Mouse (Mus musculus) midbrain, embryonic 11.5 days (tissue): ENCODE results near the gene Lix1. TPM values are rescaled to one million over a fixed set of nuclear protein-coding genes. Genes with fewer than 3 reads are reported as not detected.

Experiments
- ATAC-seq: fragments of 200-750 bp; cut with Nextera tagmentation; 2 replicates; pipeline ENCODE4 v1.8.0; 2017; ENCODE audit warnings: moderate TSS enrichment, moderate library complexity; ENCODE audit not compliant: low FRiP score
- DNase-seq: peaks from one replicate; pipeline ENCODE4 v3.0.0; 2015; ENCODE audit warnings: low spot score; ENCODE audit errors: missing footprints
- H3K27ac ChIP-seq: fragments of 300-500 bp; sonication (generic); 2 replicates; pipeline ENCODE4 v1.5.1; 2014; ENCODE audit warnings: low read depth, low read length
- H3K27me3 ChIP-seq: fragments of 300-500 bp; sonication (generic); 2 replicates; pipeline ENCODE4 v1.6.1; 2014; ENCODE audit warnings: mild to moderate bottlenecking, low read length, moderate library complexity, mixed read lengths; ENCODE audit not compliant: control insufficient read depth, insufficient read depth
- H3K36me3 ChIP-seq: fragments of 300-500 bp; sonication (generic); 2 replicates; pipeline ENCODE4 v1.6.1; 2014; ENCODE audit warnings: mild to moderate bottlenecking, low read length, moderate library complexity, mixed read lengths; ENCODE audit not compliant: control insufficient read depth, insufficient read depth
- H3K4me1 ChIP-seq: fragments of 300-500 bp; sonication (generic); 2 replicates; pipeline ENCODE4 v1.6.1; 2014; ENCODE audit warnings: low read length; ENCODE audit not compliant: control insufficient read depth, insufficient read depth
- H3K4me2 ChIP-seq: fragments of 300-500 bp; sonication (generic); 2 replicates; pipeline ENCODE4 v1.6.1; 2014; ENCODE audit warnings: mild to moderate bottlenecking, moderate library complexity
- H3K4me3 ChIP-seq: fragments of 300-500 bp; sonication (generic); 2 replicates; pipeline ENCODE4 v1.5.1; 2014; ENCODE audit warnings: low read depth, low read length
- H3K9ac ChIP-seq: fragments of 300-500 bp; sonication (generic); 2 replicates; pipeline ENCODE4 v1.6.1; 2014; ENCODE audit warnings: low read length
- H3K9me3 ChIP-seq: fragments of 300-500 bp; sonication (generic); 2 replicates; pipeline ENCODE4 v1.6.1; 2016; ENCODE audit warnings: low read length; ENCODE audit not compliant: control insufficient read depth
- WGBS: fragments of 180-500 bp; shearing (Covaris S2); extraction: QIAGEN DNeasy Blood & Tissue Kit; methylation state at CpG from one replicate; pipeline ENCODE4 v1.1.7; 2014; 5-methylcytosine and 5-hydroxymethylcytosine counted together
- polyA plus RNA-seq: library from polyadenylated mRNA; unstranded; fragments of >200 nt; fragmentation: Nextera tagmentation; extraction: Ambion mirVana; gene quantifications from 2 replicates; pipeline ENCODE4 v1.2.1, GENCODE M21; 2014

Gene Lix1
- polyA plus RNA-seq, 1 experiment from 2014 or later: 46.9 TPM

GRCm38 (mm10) chr17:17392863-17393262 is 9.6 kb upstream of the Lix1 start:
- no peak for ATAC-seq
- 66% methylated on average over 7 of the region's 7 CpGs for WGBS
- Histone ChIP-seq H3K4me1 (no peaks in the 10 kb centered on the region), H3K9me3 (no peaks in the 10 kb centered on the region), H3K4me2 (no peak overlapping the region), H3K27ac (no peak overlapping the region), H3K9ac (no peak overlapping the region), H3K4me3 (no peak overlapping the region), H3K36me3 (peaks cover 3% of the 10 kb centered on the region; the same call in 1 of the 2 replicates), H3K27me3 (no peaks in the 10 kb centered on the region)
- DNase-seq: no peak

DNA sequence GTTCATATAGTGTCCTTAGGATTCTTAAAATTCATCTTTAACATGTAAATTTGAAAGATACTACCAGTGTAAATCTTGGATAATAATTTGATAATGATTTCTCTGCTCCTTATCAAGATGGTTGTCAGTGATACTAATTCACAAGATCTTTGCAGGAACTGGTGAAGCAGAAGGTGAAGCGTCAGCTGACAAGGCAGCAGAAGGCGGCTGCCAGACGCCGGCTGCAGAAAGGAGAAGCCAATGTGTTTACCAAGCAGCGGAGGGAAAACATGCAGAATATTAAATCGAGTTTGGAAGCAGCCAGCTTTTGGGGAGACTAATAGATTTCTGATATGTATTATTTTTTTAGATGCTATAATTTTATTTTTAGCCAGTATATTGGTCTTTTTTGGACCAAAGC is 9.2 kb upstream of the Lix1 start:
- Histone ChIP-seq H3K4me3 (no peak overlapping the region), H3K4me1 (no peaks in the 10 kb centered on the region), H3K4me2 (no peak overlapping the region), H3K9ac (no peak overlapping the region), H3K27ac (no peak overlapping the region), H3K9me3 (no peaks in the 10 kb centered on the region), H3K36me3 (peaks cover 3% of the 10 kb centered on the region; the same call in 1 of the 2 replicates), H3K27me3 (no peaks in the 10 kb centered on the region)
- WGBS: 92% methylated on average over 6 of the region's 6 CpGs
- DNase-seq (no peak), ATAC-seq (no peak)

- WGBS: 34% methylated on average over 4 of the region's 4 CpGs
- no peaks in the 10 kb centered on the region for H3K4me1 ChIP-seq
- no peaks in the 10 kb centered on the region for H3K27me3 ChIP-seq
- peaks cover 3% of the 10 kb centered on the region; the same call in 1 of the 2 replicates for H3K36me3 ChIP-seq
- no peak overlapping the region for H3K4me3 ChIP-seq
- no peak overlapping the region for H3K9ac ChIP-seq
- no peaks in the 10 kb centered on the region for H3K9me3 ChIP-seq
- peak; percentile 59; the same call in 1 of the 2 replicates for ATAC-seq
- H3K27ac ChIP-seq: no peak overlapping the region
- H3K4me2 ChIP-seq: no peak overlapping the region
- peak; percentile 95 for DNase-seq
Measured at GRCm38 (mm10) chr17:17394336-17394735, 8.1 kb upstream of the Lix1 start.

DNA sequence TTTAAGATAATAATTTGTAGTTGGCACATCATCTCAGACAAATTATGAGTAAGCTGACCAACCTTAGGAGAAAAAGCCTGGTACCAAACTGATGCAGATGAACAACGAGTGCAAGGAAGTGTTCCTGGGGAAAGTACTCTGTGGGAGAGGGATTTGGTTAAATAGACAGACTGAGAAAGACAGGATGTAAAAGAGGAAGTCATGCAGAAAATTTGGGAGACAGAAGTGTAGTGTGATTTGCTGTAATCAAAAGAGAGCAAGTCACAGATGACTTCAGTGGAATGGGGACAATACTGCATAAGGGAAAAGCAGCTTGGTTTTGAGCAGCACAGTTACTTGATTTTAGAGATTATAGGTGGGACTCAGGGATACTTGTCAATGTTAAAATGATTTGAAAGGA is 5.6 kb upstream of the Lix1 start:
- Histone ChIP-seq H3K27me3 (no peaks in the 10 kb centered on the region; the same call in 1 of the 2 replicates), H3K4me3 (no peak overlapping the region), H3K9ac (no peak overlapping the region), H3K36me3 (no peaks in the 10 kb centered on the region; the same call in 1 of the 2 replicates), H3K9me3 (no peaks in the 10 kb centered on the region), H3K4me2 (no peak overlapping the region), H3K27ac (no peak overlapping the region), H3K4me1 (no peaks in the 10 kb centered on the region)
- ATAC-seq: peak; percentile 31
- 9% methylated on average over 1 of the region's 1 CpGs for WGBS
- no peak for DNase-seq

DNA sequence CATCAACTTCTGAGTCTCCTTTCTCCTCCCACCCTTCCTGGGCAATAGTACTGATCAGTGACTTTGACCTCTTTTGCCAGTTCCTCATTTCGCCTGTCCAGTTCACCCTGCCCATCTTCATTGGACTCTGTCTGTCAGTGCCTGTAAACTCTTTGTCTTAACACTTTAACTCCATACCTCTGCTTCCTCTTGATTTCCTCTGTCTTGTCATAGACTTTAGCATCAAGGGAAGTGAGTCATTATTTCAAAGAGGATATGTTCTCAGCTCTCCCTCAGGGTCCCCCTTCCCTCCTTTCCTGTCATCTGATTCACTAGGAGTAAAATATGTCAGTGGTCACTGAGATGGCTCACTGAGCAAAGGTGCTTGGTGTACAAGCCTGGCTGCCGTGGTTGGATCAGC is 3.8 kb upstream of the Lix1 start:
- no peaks in the 10 kb centered on the region for H3K9me3 ChIP-seq
- H3K27me3 ChIP-seq: no peaks in the 10 kb centered on the region; the same call in 1 of the 2 replicates
- no peaks in the 10 kb centered on the region for H3K36me3 ChIP-seq
- no peak overlapping the region for H3K9ac ChIP-seq
- no peak overlapping the region for H3K4me3 ChIP-seq
- ATAC-seq: no peak
- H3K4me2 ChIP-seq: no peak overlapping the region
- H3K27ac ChIP-seq: no peak overlapping the region
- DNase-seq: no peak
- WGBS: 88% methylated on average over 2 of the region's 2 CpGs
- H3K4me1 ChIP-seq: peaks cover 5% of the 10 kb centered on the region; the same call in 1 of the 2 replicates

- Histone ChIP-seq H3K4me1 (peaks cover 10% of the 10 kb centered on the region), H3K4me3 (peak overlapping the region; percentile 38), H3K27ac (peak overlapping the region; percentile 17; the same call in 1 of the 2 replicates), H3K36me3 (no peaks in the 10 kb centered on the region), H3K9ac (peak overlapping the region; percentile 24; the same call in 1 of the 2 replicates), H3K9me3 (no peaks in the 10 kb centered on the region), H3K27me3 (no peaks in the 10 kb centered on the region; the same call in 1 of the 2 replicates), H3K4me2 (peak overlapping the region; percentile 49)
- WGBS: 11% methylated on average over 5 of the region's 5 CpGs
- DNase-seq (peak; percentile 86), ATAC-seq (peak; percentile 38)
Measured at GRCm38 (mm10) chr17:17403038-17403437, 566 bp downstream of the Lix1 start.

DNA sequence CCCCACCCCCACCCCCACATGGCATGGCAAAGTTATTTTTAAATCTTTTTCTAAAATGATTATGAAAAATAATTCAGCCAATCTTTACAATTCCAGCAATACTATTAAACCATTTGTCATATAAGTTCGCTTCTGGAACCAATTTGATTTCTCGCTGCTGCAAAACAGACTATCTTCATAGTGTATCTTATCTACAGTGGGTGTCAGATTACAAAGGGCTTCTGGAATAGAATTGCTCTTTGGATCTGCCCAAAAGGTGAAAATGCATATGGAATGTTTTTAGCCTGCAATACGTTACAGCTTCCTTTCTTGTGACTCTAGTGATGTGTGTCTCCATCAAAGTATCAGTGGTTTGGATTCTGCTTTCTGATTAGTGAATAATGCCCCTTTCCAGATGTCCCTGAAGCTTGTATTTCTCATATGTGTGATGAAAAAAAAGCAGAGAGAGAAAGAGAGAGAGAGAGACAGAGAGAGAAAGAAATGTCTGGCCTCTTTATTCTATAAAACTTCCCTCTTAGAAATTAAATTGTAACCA is 1.2 kb downstream of the Lix1 start:
- DNase-seq (peak; percentile 82), ATAC-seq (no peak)
- H3K27me3 ChIP-seq: no peaks in the 10 kb centered on the region; the same call in 1 of the 2 replicates
- 11% methylated on average over 3 of the region's 3 CpGs for WGBS
- peaks cover 14% of the 10 kb centered on the region for H3K4me1 ChIP-seq
- peak overlapping the region; percentile 38 for H3K4me3 ChIP-seq
- H3K36me3 ChIP-seq: no peaks in the 10 kb centered on the region
- peak overlapping the region; percentile 44 for H3K9ac ChIP-seq
- H3K27ac ChIP-seq: no peak overlapping the region
- H3K9me3 ChIP-seq: no peaks in the 10 kb centered on the region
- peak overlapping the region; percentile 49 for H3K4me2 ChIP-seq

DNA sequence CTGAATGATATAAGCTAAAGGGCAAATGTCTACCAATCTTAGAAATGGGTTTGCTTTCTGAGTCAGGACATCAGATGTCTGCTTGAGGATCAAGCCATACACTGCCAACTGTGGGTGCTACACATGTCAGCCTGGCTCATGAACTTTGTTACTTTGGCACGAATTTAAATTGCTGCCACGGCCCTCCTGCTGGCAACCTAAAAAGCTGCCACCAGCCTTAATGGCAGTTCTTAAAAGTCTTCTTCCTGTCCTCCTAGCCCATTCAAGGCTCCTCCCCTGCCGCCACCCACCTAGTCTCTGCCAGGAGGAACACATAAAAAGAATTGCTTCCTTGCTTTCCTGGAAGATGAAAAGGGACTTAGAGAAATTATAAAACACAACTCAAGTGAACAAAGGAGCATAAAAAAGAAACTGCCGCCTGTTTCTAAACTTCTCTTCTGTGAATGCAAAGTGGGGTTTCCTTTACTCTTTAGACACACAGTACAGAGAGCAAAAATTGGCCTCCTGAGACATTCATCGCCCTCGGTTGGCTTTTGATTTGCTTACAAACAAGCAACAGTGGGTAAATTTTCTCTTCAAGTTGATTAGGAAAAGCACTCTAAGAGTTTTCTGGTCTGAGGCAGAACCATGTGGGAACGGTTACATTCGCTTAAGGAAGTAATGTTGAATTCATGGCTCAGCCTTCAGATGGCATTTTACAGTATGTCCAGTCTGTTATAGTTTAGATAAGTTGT is 2.5 kb downstream of the Lix1 start:
- ATAC-seq (no peak), DNase-seq (peak; percentile 85)
- Histone ChIP-seq H3K36me3 (no peaks in the 10 kb centered on the region), H3K9ac (peak overlapping the region; percentile 34), H3K4me3 (peak overlapping the region; percentile 38), H3K4me1 (peaks cover 26% of the 10 kb centered on the region), H3K4me2 (peak overlapping the region; percentile 49), H3K27me3 (no peaks in the 10 kb centered on the region; the same call in 1 of the 2 replicates), H3K27ac (no peak overlapping the region), H3K9me3 (no peaks in the 10 kb centered on the region)
- 31% methylated on average over 8 of the region's 8 CpGs for WGBS

- H3K4me1 ChIP-seq: peaks cover 26% of the 10 kb centered on the region
- H3K36me3 ChIP-seq: no peaks in the 10 kb centered on the region
- no peak overlapping the region for H3K9ac ChIP-seq
- no peaks in the 10 kb centered on the region; the same call in 1 of the 2 replicates for H3K27me3 ChIP-seq
- no peak for ATAC-seq
- H3K27ac ChIP-seq: no peak overlapping the region
- H3K9me3 ChIP-seq: no peaks in the 10 kb centered on the region
- no peak overlapping the region; the same call in 1 of the 2 replicates for H3K4me2 ChIP-seq
- DNase-seq: peak; percentile 56
- WGBS: 36% methylated on average over 1 of the region's 1 CpGs
- no peak overlapping the region for H3K4me3 ChIP-seq
Measured at GRCm38 (mm10) chr17:17405606-17406005, 3.1 kb downstream of the Lix1 start.
